Mouse (Mus musculus) cerebellum, adult 11 months (tissue): ENCODE results near the gene Plek.
"Not testable (repeated sequence)": the region's sequence is repeated elsewhere in the genome, so short reads cannot be mapped to it uniquely, and the experiment has no call there.

Experiments
- DNase-seq: peaks from one replicate; pipeline ENCODE4 v3.0.0; 2022

The Plek gene

GRCm38 (mm10) chr11:17051545-17052475, at the start of gene Plek, which contains the start of gene Cnrip1:
TSS of gene Plek (minus strand) at chr11:17052381.
TSS of gene Cnrip1 (plus strand) at chr11:17051586.
- DNase-seq, result peak; percentile 83

DNA sequence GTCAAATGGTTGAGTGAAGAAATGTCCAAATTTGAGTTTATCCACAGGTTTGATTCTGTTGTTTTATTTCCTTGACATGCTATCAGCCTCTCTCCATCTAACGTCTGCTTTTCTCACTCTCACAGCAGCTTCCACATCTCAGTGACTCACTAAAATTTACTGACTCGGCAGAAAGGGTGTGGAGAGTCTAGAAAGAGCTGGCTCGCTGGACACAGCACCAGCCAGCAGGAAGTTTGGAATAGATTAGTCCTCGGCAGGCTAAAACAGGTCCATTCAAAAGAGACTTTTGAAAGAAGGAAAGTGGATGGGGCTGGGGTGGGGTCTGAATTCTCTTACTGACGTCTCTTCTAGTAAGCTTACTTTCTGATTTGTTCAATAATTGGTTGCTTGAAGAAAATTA, 33.9 kb upstream of the Plek start:
- DNase-seq, result no peak

GRCm38 (mm10) chr11:17083866-17084265, 31.7 kb upstream of the Plek start:
- DNase-seq, result no peak

- DNase-seq, result no peak
Observed at GRCm38 (mm10) chr11:17083455-17083854, 31.3 kb upstream of the Plek start.

DNA sequence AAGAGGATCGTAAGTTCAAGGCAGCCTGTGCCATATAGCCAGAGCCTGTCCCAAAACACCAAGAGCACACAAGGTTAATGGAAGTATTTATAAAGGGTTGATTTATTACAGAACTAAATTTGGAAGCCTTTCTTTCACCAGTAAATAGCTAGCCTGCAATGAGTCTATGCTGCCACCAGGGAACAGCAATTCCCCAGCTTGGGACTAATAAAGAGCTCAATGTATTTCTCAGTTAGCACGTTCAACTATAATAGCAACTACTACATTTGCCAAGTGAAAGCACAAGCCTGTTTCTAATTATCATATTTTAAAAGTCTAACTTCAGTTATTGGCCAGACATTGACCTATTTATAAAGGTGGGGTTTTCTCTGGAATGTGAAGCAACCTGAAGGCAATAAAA, 30.8 kb upstream of the Plek start:
- no peak for DNase-seq

DNA sequence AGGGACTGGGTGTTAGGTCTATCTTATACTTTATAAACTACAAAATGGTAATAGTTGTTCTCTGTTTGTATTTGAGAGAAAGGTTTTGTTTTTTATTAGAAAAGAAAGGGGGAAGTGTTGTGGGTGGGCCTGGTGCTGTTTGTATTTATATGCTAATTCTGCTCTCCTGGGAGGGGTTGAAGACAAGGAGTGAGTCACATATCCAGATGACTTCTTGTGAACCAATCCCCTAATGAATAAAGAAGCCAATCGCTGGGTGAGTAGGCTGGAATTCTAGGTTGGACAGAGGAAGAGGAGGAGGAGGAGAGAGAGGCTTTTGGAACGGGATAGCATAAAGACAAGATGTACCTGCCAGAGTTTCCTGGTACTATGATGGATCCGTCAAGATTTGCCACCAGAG, 29.9 kb upstream of the Plek start:
- no peak for DNase-seq

GRCm38 (mm10) chr11:17075656-17076055, 23.5 kb upstream of the Plek start:
- DNase-seq, result no peak

GRCm38 (mm10) chr11:17069360-17069759, 17.2 kb upstream of the Plek start:
- DNase-seq, result not testable (repeated sequence)

DNA sequence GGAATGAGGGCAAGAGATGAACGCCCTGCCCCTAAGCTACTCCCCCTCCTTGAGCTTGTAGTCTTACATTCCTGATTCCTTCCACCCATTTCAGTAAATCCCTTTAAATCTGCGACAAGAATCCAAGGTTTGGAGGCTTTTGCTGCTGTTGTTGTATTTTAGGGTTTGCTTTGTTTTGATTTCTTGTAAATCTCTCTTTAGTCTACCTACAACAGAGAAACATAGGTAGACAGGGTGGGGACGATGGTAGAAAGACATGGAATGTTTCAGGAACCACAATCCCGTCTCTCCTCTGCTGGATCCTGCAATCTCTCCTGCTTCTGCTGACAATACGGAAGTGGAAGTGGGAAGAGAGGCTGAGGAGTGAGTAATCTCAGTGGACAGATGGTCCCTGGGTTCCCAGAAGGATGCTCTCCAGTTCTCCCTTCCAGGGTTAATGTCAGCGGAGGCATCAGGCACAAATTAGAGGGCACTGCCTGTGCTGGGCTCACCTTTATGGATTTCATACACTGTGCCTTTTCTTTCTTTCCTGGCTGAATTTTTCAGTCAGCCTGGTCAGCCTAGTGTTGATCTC, 382 bp upstream of the Plek start:
- peak; percentile 53 for DNase-seq

- DNase-seq, result no peak
Observed at GRCm38 (mm10) chr11:17045806-17046205, 6.4 kb downstream of the Plek start.

GRCm38 (mm10) chr11:17023984-17024383, 28.2 kb downstream of the Plek start:
- no peak for DNase-seq

DNA sequence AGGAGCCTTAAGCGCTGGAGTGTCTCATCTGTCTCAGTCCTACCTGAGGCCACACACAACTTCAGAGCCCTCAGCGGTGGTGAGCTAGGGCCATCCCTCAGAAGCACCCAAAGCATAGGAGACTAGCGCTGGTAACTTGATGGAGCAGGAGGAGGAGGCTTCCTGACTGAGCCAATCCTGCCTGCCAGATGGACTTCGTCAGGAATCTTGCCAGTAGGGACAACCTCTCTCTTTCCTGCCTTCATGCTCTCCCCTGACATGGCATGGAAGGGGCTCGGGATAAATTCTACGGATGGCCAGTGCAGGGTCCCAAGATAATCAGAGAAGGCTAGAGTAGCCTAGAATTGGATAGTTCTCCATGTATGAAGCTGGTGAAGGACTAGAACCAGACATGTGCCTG, 29.0 kb downstream of the Plek start:
- DNase-seq, result peak; percentile 9

DNA sequence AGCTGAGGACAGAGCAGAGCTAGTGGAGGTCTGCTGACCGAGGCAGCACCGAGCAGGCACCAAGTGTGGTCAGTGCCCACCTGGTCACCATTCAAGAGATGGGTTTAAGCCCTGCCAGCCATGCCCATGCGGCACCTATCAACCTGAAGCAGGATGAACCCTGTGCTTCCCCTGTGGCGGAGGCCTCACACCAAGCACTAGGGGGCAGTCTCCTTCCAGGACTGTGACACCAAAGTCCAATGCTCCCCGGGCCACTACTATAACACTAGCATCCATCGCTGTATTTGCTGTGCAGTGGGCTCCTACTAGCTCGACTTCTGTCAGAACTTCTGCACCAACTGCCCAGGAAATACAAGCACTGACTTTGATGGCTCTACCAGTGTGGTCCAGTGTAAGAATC, 32.9 kb downstream of the Plek start:
- no peak for DNase-seq

- DNase-seq, result no peak
Observed at GRCm38 (mm10) chr11:17012948-17013347, 39.2 kb downstream of the Plek start.

GRCm38 (mm10) chr11:17008498-17008941, 43.7 kb downstream of the Plek start:
- DNase-seq, result no peak

- DNase-seq, result no peak
Observed at GRCm38 (mm10) chr11:17007517-17008173, 44.5 kb downstream of the Plek start.

GRCm38 (mm10) chr11:17006526-17006925, 45.7 kb downstream of the Plek start:
- not testable (repeated sequence) for DNase-seq

GRCm38 (mm10) chr11:17004899-17005846, 47.0 kb downstream of the Plek start:
- DNase-seq, result no peak

- DNase-seq, result no peak
Observed at GRCm38 (mm10) chr11:17003757-17004156, 48.4 kb downstream of the Plek start.

GRCm38 (mm10) chr11:17002739-17003373, 49.3 kb downstream of the Plek start:
- no peak for DNase-seq

GRCm38 (mm10) chr11:17000353-17001334, 51.5 kb downstream of the Plek start:
- no peak for DNase-seq
